Mouse (Mus musculus): ENCODE measurements at regions not wholly inside any gene's neighbourhood (a gene's known extent, or its start where the extent isn't known, plus 50 kb on each side); places are given as distances from the start of the nearest gene placed in this dataset.

GRCm38 (mm10) chr7:64052400-64052799, 101.2 kb upstream of the Trpm1 start:
- 71% methylated on average over 9 of the region's 9 CpGs for WGBS
- H3K4me3 ChIP-seq (ENCODE audit: insufficient read depth, low read depth, low read length), result no peak overlapping the region
- peaks cover 15% of the 10 kb centered on the region for H3K4me1 ChIP-seq (ENCODE audit: control insufficient read depth, insufficient read depth, low read length)
- no peak overlapping the region for H3K27ac ChIP-seq (ENCODE audit: insufficient read depth, low read depth, low read length)
- TF ChIP-seq CTCF (IDR thresholded peaks at IDR 0.05; ENCODE audit: insufficient read depth, low read depth, low read length) (no peak), POLR2A (IDR thresholded peaks at IDR 0.05; ENCODE audit: insufficient read depth, low read depth, low read length) (no peak)

DNA sequence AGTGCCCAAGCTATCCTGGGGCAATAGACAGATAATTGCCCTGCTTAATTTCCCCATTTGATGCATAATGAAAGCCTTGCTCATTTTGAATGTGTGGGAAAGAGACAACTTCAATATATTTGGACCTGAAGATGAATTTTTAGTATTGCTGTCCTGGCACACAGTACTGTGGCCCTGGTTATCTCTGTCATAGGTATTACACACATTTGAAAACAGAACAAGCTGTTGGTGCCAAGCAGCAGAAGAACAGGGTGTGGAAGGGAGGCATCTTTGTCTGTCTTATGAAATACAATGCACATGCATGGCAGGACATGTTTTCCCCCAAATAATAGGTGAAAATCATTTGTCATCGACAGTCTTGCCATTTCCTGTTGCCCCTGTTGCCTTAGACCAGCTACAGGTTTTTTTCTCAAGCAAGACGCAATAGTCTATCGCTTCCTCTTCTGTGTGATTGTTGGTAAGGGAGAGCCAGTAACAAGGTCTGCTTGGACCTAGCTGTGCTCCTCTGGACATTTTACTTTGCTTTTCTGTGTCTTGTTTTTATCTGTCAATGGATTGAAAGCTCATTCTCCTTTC, 102.7 kb upstream of the Trpm1 start:
- TF ChIP-seq CTCF (IDR thresholded peaks at IDR 0.05; ENCODE audit: insufficient read depth, low read depth, low read length), result no peak
- no peak for TF ChIP-seq POLR2A (IDR thresholded peaks at IDR 0.05; ENCODE audit: insufficient read depth, low read depth, low read length)
- WGBS, result 81% methylated on average over 3 of the region's 3 CpGs
- Histone ChIP-seq H3K27ac (ENCODE audit: insufficient read depth, low read depth, low read length) (no peak overlapping the region), H3K4me1 (ENCODE audit: control insufficient read depth, insufficient read depth, low read length) (peaks cover 15% of the 10 kb centered on the region), H3K4me3 (ENCODE audit: insufficient read depth, low read depth, low read length) (no peak overlapping the region)

DNA sequence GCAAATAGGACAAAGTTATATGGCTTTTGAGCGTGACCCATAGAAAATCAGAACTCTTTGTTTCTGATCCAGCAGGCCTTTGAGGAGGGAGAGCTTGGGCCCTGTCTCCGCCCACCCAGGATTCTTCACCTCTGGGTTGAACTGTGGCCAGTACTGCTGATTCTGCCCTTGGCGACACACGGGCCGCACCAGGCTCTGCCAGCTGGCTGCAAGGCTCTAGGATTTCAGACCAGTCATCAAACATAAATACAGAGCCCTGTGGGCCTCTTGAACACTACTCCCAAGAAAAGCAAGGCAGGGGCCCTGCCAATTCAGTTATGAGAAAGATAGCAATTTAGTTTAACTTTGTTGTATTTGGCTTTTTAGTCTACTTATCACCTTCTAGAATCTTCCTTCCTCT, 103.4 kb upstream of the Trpm1 start:
- Histone ChIP-seq H3K4me3 (ENCODE audit: insufficient read depth, low read depth, low read length) (no peak overlapping the region), H3K4me1 (ENCODE audit: control insufficient read depth, insufficient read depth, low read length) (peaks cover 15% of the 10 kb centered on the region), H3K27ac (ENCODE audit: insufficient read depth, low read depth, low read length) (no peak overlapping the region)
- WGBS, result 61% methylated on average over 5 of the region's 5 CpGs
- TF ChIP-seq POLR2A (IDR thresholded peaks at IDR 0.05; ENCODE audit: insufficient read depth, low read depth, low read length) (no peak), CTCF (IDR thresholded peaks at IDR 0.05; ENCODE audit: insufficient read depth, low read depth, low read length) (no peak)

- TF ChIP-seq POLR2A (IDR thresholded peaks at IDR 0.05; ENCODE audit: insufficient read depth, low read depth, low read length) (no peak), CTCF (IDR thresholded peaks at IDR 0.05; ENCODE audit: insufficient read depth, low read depth, low read length) (no peak)
- 79% methylated on average over 11 of the region's 11 CpGs for WGBS
- Histone ChIP-seq H3K4me1 (ENCODE audit: control insufficient read depth, insufficient read depth, low read length) (peaks cover 15% of the 10 kb centered on the region), H3K27ac (ENCODE audit: insufficient read depth, low read depth, low read length) (no peak overlapping the region), H3K4me3 (ENCODE audit: insufficient read depth, low read depth, low read length) (no peak overlapping the region)
These were observed 104.3 kb upstream of the Trpm1 start for GRCm38 (mm10) chr7:64049183-64049965.

- TF ChIP-seq CTCF (IDR thresholded peaks at IDR 0.05; ENCODE audit: insufficient read depth, low read depth, low read length) (no peak), POLR2A (IDR thresholded peaks at IDR 0.05; ENCODE audit: insufficient read depth, low read depth, low read length) (0 out of 2 replicates have a peak, but pooled peaks have one; percentile 15)
- H3K4me3 ChIP-seq (ENCODE audit: insufficient read depth, low read depth, low read length), result peak overlapping the region; percentile 45
- H3K27ac ChIP-seq (ENCODE audit: insufficient read depth, low read depth, low read length), result peak overlapping the region; percentile 38; the same call in 1 of the 2 replicates
- H3K4me1 ChIP-seq (ENCODE audit: control insufficient read depth, insufficient read depth, low read length), result peaks cover 15% of the 10 kb centered on the region
- WGBS, result 11% methylated on average over 21 of the region's 21 CpGs
These were observed 105.0 kb upstream of the Trpm1 start for GRCm38 (mm10) chr7:64048452-64049182.

DNA sequence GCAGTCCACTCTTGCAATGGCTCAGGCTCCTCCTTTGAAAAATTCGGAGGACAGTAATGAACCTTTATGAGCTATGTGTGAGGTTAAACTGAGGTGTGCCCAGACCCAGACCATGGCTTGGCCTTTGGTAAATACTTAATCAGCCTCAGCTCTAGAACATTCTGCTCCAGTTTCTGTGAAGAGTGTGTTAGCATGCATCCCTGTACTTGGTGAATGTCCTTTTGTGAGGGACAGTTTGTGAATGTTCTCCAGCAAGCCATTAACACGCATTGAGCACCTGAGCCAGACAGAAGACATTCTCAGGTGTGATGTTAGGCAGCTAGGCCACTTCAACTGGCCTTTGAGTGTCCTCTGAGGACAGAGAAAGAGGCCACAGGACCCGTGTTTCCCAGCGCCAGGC, 105.8 kb upstream of the Trpm1 start:
- 89% methylated on average over 4 of the region's 4 CpGs for WGBS
- no peak for TF ChIP-seq POLR2A (IDR thresholded peaks at IDR 0.05; ENCODE audit: insufficient read depth, low read depth, low read length)
- H3K4me3 ChIP-seq (ENCODE audit: insufficient read depth, low read depth, low read length), result no peak overlapping the region
- H3K4me1 ChIP-seq (ENCODE audit: control insufficient read depth, insufficient read depth, low read length), result peaks cover 15% of the 10 kb centered on the region
- peak overlapping the region; percentile 38; the same call in 1 of the 2 replicates for H3K27ac ChIP-seq (ENCODE audit: insufficient read depth, low read depth, low read length)

- WGBS, result 78% methylated on average over 3 of the region's 3 CpGs
These were observed 106.6 kb upstream of the Klf13 start for GRCm38 (mm10) chr7:64045292-64045691.

GRCm38 (mm10) chr7:64042978-64043377, 104.3 kb upstream of the Klf13 start:
- Histone ChIP-seq H3K4me1 (ENCODE audit: control insufficient read depth, insufficient read depth, low read length) (peaks cover 1% of the 10 kb centered on the region), H3K27ac (ENCODE audit: insufficient read depth, low read depth, low read length) (no peak overlapping the region), H3K4me3 (ENCODE audit: insufficient read depth, low read depth, low read length) (no peak overlapping the region)
- TF ChIP-seq CTCF (IDR thresholded peaks at IDR 0.05; ENCODE audit: insufficient read depth, low read depth, low read length) (no peak), POLR2A (IDR thresholded peaks at IDR 0.05; ENCODE audit: insufficient read depth, low read depth, low read length) (no peak)
- WGBS, result 77% methylated on average over 2 of the region's 2 CpGs

More at GRCm38 (mm10) chr7:64045292-64045691, 106.6 kb upstream of the Klf13 start:
- no peak overlapping the region for H3K4me3 ChIP-seq (ENCODE audit: insufficient read depth, low read depth, low read length)
- peaks cover 15% of the 10 kb centered on the region for H3K4me1 ChIP-seq (ENCODE audit: control insufficient read depth, insufficient read depth, low read length)
- no peak for TF ChIP-seq POLR2A (IDR thresholded peaks at IDR 0.05; ENCODE audit: insufficient read depth, low read depth, low read length)
- TF ChIP-seq CTCF (IDR thresholded peaks at IDR 0.05; ENCODE audit: insufficient read depth, low read depth, low read length), result no peak
- H3K27ac ChIP-seq (ENCODE audit: insufficient read depth, low read depth, low read length), result no peak overlapping the region

GRCm38 (mm10) chr7:64041303-64041702, 102.6 kb upstream of the Klf13 start:
- Histone ChIP-seq H3K4me3 (ENCODE audit: insufficient read depth, low read depth, low read length) (no peak overlapping the region), H3K4me1 (ENCODE audit: control insufficient read depth, insufficient read depth, low read length) (no peaks in the 10 kb centered on the region), H3K27ac (ENCODE audit: insufficient read depth, low read depth, low read length) (no peak overlapping the region)
- WGBS, result 96% methylated on average over 7 of the region's 7 CpGs
- TF ChIP-seq CTCF (IDR thresholded peaks at IDR 0.05; ENCODE audit: insufficient read depth, low read depth, low read length) (no peak), POLR2A (IDR thresholded peaks at IDR 0.05; ENCODE audit: insufficient read depth, low read depth, low read length) (no peak)

All from olfactory bulb, adult 2 months (tissue).